Mouse (Mus musculus): ENCODE measurements around the gene Rapgef2. TPM values are rescaled to one million over a fixed set of nuclear protein-coding genes. Genes with fewer than 3 reads are reported as not detected.
"Not testable (repeated sequence)": the region's sequence is repeated elsewhere in the genome, so short reads cannot be mapped to it uniquely, and the experiment has no call there.

Gene Rapgef2
- total RNA-seq, 2 experiments from 2014 or later, result 25.2 to 30.4 TPM

GRCm38 (mm10) chr3:79233478-79234415, 52.6 kb downstream of the Rapgef2 start:
- DNase-seq, result peak; percentile 35

- no peak for DNase-seq
Observed at GRCm38 (mm10) chr3:79230718-79231117, 55.6 kb downstream of the Rapgef2 start.

GRCm38 (mm10) chr3:79229546-79229945, 56.8 kb downstream of the Rapgef2 start:
- no peak for DNase-seq

GRCm38 (mm10) chr3:79228304-79228703, 58.0 kb downstream of the Rapgef2 start:
- DNase-seq, result no peak

GRCm38 (mm10) chr3:79227356-79228088, 58.8 kb downstream of the Rapgef2 start:
- no peak for DNase-seq

- DNase-seq, result not testable (repeated sequence)
Observed at GRCm38 (mm10) chr3:79226807-79227206, 59.5 kb downstream of the Rapgef2 start.

- no peak for DNase-seq
Observed at GRCm38 (mm10) chr3:79225888-79226287, 60.4 kb downstream of the Rapgef2 start.

GRCm38 (mm10) chr3:79224352-79224751, 62.0 kb downstream of the Rapgef2 start:
- DNase-seq, result no peak

- no peak for DNase-seq
Observed at GRCm38 (mm10) chr3:79223281-79223680, 63.0 kb downstream of the Rapgef2 start.

- DNase-seq, result no peak
Observed at GRCm38 (mm10) chr3:79222192-79222960, 63.9 kb downstream of the Rapgef2 start.

- DNase-seq, result peak; percentile 75
Observed at GRCm38 (mm10) chr3:79221296-79222191, 64.8 kb downstream of the Rapgef2 start.

GRCm38 (mm10) chr3:79219144-79219930, 67.0 kb downstream of the Rapgef2 start:
- peak; percentile 19 for DNase-seq

GRCm38 (mm10) chr3:79218566-79219051, 67.7 kb downstream of the Rapgef2 start:
- peak; percentile 38 for DNase-seq

GRCm38 (mm10) chr3:79210243-79210642, 76.1 kb downstream of the Rapgef2 start:
- DNase-seq, result no peak

- DNase-seq, result no peak
Observed at GRCm38 (mm10) chr3:79207216-79207615, 79.1 kb downstream of the Rapgef2 start.

GRCm38 (mm10) chr3:79206524-79206923, 79.8 kb downstream of the Rapgef2 start:
- no peak for DNase-seq

- DNase-seq, result no peak
Observed at GRCm38 (mm10) chr3:79205981-79206380, 80.3 kb downstream of the Rapgef2 start.

GRCm38 (mm10) chr3:79205112-79205511, 81.2 kb downstream of the Rapgef2 start:
- no peak for DNase-seq

GRCm38 (mm10) chr3:79204261-79204660, 82.1 kb downstream of the Rapgef2 start:
- DNase-seq, result no peak

- no peak for DNase-seq
Observed at GRCm38 (mm10) chr3:79203821-79204220, 82.5 kb downstream of the Rapgef2 start.

All from adrenal gland, postnatal 10 days (tissue).